Mouse (Mus musculus) right cerebral cortex, postnatal 36 days (tissue): ENCODE measurements around the gene Cd2bp2.

Experiments
- DNase-seq, 2 experiments: peaks; one replicate each; pipeline ENCODE4 v3.0.0; 2022; ENCODE audit warnings: low spot score in 2 of 2, mixed read lengths in 1 of 2

Gene Cd2bp2

DNA sequence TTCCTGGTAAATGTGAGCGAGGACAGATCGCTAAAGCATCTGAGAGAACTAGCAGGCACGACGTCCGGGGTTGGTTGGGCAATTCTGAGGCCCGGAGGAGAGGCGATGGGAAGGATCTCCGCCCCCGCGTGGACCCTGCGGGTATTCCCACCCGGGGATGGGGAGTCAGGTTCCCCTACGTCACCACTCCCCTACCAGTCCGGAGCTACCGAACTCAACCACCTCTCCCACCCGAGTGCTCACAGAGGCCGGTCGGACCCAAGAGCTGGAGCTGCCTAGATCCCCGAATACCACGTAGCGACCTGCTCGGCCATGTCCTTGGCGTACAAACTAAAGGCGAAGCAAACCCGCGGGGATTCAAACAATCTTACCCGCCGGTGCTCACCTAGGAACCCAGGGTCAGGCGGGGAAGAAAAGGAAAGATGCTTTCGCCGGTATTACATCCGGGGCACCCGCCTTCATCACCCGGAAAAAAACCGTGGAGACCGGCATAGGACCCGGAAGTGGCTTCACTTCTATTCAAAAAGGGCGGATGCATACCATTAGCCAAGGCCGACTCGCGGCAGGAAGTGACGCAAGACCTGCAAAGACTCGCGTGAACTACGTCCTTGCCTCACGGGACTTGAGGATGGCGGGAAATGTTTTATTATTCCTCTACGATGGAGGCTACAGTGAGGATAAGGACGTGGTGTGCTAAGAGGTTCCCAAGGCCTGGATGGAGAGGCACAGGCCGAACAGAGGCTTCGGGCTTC, at the start of gene Cd2bp2:
Gene Cd2bp2 (minus strand): TSS at position 507 of the 752 bp plus-strand sequence.
- peak; percentile 95 to 98 for DNase-seq

DNA sequence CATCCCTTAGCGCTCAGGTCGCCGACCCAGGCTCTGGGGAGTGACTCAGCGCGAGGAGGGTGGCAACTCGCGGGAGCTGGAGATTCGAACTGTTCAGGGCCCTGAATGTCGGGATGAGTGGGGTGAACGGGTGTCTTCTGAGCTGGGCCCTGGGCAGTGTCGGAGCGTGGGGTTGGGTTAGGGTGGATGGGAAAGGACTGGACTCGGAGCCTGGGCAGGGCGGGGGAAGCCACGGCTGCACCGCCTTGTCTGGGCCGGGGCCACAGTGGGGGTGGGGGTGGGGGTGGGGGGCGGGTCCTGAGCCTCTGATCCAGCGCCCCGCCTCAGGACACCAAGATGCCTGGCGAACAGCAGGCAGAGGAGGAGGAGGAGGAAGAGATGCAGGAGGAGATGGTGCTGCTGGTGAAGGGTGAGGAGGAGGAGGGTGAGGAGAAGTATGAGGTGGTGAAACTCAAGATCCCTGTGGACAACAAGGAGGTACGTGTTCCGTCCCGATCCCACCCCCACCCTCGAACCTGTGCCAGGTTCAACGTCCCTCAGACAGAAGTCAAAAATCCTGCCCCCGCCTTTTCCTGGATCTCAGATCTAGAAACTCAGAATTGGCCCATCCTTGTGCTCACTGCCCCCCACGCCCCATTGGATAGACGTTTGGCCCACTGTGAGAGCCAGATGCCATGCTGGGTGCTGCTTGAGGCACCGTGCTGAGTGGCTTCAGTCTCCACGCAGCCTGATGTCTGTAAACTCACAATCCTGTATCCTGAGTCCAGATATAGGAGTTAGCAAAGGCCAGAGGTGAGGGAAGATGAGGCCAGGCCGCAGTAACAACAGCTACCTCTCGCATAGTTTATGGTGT, 49.0 kb upstream of the Cd2bp2 start:
- DNase-seq: no peak

GRCm38 (mm10) chr7:127243870-127244657, 48.2 kb upstream of the Cd2bp2 start, which contains the start of gene Zfp771:
Gene Zfp771 (plus strand): TSS chr7:127244274.
- DNase-seq: peak; percentile 90 to 91

- DNase-seq: no peak
These were observed 47.6 kb upstream of the Cd2bp2 start for GRCm38 (mm10) chr7:127243361-127243867.

DNA sequence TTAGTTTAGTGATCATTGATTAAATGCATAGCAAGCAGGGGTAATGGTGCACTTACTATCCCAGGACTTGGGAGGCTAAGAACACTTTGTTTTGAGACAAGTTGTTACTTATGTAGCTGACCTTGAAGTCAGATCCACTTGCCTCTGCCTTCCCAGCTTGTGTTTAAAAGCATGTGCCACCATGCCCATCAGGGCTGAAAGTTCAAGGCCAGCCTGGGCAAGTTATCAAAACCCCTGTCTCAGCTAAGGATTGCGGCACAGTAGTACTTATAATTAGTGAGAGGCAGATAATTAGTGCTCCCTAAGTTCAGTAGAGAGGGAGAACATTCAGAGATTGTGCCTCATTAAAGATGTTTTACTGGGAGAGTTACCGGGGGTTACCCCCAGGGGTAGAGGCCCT, 38.9 kb upstream of the Cd2bp2 start:
- DNase-seq: no peak

DNA sequence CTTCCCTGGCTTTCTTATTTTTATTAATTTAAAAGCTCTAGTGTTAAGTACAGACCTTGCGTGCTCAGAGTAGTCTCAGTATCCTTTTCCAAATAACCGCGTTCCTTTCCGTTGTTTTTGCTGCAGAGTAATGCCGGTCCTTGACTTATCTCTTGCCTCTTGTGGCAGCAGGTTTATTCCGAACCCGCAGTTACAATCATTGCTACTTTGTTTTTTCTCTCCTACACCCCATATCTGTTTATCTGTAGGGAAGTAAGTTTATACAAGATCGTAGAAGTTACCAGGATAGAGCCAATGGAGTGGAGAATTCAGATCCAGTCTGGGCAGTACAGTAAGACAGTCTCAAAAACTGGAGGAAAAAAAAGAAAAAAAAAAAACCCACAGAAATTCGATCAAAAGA, 37.9 kb upstream of the Cd2bp2 start:
- DNase-seq: no peak

DNA sequence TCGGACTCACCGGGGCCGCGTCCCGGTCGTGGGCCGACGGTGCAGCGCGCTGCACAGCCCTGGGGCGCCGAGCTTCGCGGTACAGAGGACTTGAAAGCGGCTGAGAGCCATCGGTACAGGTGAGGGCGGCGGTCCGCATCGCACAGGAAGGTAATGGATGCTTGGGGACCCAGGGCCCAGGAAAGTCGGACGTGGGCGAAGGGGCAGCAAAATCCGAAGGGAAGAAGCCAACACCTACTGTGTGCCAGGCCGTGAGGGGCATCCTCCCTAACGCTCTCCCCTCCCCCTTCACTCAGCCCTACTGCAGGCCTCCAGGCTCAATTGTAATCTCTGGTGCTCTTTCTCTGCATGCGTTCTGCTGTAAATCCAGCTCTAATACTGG, 37.5 kb upstream of the Cd2bp2 start:
- DNase-seq: no peak

DNA sequence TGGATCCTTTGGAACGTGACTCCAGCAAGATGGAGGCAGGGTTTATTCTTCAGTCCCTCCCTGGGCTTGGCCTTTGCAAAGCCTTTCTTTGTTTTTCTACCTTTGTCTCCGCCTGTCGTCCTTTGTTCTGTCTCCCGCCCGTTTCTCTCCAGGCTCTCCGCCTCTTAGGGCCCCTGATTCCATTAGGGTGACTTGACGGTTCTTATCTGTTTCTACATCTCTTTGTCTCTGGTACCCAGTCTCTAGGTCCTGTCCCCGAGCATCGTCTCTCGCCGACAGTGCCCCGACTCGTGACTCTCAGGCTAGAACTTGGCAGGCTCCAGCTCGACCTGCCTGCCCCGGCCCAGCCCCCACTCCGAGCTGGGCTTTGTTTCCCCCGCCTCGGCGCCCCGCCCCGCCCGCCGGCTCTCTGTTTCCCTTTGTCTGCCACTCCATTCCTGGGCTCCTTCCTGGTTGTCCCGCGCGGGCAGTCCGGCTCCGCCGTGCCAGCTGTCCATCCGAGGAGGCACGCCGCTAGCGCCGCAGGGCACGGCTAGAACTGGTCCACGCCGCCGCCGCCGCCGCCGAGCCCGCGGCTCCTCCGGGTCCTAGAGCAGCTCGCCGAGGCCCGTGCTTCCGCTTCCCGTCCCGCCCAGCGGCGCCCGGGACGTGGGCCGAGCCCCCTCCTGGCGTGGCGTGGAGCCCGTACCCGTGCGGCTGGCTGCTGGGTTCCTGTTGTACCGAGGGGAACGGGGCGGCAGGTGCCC, 36.9 kb upstream of the Cd2bp2 start, which contains the start of the genes Zfp553 and Sept1:
Gene Zfp553 (plus strand): TSS at position 440 of the 746 bp plus-strand sequence.
Gene Sept1 (minus strand): TSS at position 509 of the 746 bp plus-strand sequence.
- DNase-seq: peak; percentile 72 to 81

- no peak for DNase-seq
These were observed 36.2 kb upstream of the Cd2bp2 start for GRCm38 (mm10) chr7:127231826-127232621.

DNA sequence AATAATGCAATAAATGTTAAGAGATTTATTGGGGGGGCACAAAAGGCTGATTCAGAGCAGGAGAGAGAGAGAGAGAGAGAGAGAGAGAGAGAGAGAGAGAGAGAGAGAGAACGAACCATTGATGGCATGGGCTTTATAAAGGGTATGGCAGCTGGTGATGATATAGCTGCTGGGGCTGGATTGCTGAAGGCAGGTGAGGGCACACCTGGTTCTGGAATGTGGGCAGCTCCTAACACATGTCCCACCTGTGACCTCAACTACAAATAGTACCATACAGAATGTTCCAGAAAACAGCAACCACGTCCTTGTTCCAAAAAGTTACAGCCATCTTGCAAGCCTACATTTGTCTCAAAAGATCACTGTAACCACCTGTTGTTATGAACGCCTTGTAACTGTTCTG, 35.5 kb upstream of the Cd2bp2 start:
- DNase-seq: no peak

DNA sequence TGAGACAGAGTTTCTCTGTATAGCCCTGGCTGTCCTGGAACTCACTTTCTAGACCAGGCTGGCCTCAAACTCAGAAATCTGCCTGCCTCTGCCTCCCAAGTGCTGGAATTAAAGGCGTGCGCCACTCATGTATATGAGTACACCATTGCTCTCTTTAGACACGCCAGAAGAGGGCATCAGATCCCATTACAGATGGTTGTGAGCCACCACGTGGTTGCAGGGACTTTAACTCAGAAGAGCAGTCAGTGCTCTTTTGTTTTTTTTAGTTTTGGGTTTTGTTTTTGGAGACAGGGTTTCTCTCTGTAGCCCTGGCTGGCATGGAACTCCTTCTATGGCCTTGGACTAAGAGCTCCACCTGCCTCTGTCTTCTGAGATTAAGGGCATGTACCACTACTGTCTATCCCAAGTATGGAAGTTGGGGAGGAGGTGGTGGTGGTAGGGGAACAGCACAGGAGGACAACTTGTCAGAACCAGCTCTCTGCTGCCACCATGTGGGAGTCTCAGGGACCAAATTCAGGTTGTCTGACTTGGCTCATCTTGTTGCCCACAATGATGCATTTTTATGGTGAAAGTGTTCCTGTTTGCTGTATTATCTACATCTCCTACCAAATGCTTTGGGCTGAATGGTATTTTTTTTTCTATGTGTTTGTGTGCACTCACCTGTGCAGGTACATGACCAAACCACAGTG, 32.9 kb upstream of the Cd2bp2 start:
- peak; percentile 56 to 60 for DNase-seq

GRCm38 (mm10) chr7:127225147-127225995, 29.5 kb upstream of the Cd2bp2 start:
- DNase-seq: no peak

GRCm38 (mm10) chr7:127224616-127225015, 28.8 kb upstream of the Cd2bp2 start:
- DNase-seq: no peak

- DNase-seq: no peak
These were observed 27.9 kb upstream of the Cd2bp2 start for GRCm38 (mm10) chr7:127223515-127224478.

- no peak for DNase-seq
These were observed 27.3 kb upstream of the Cd2bp2 start for GRCm38 (mm10) chr7:127223106-127223505.

GRCm38 (mm10) chr7:127220440-127220839, 24.6 kb upstream of the Cd2bp2 start:
- no peak for DNase-seq

GRCm38 (mm10) chr7:127218670-127219069, 22.8 kb upstream of the Cd2bp2 start:
- DNase-seq: no peak
